Mouse (Mus musculus): ENCODE measurements around the gene Glcci1. TPM values are rescaled to one million over a fixed set of nuclear protein-coding genes. Genes with fewer than 3 reads are reported as not detected.
A peak's percentile ranks its signal among the peaks of the same experiment; 100 is the strongest.

Gene Glcci1
- 10 to 100 TPM; 64.7 to 74.9 TPM for total RNA-seq (2021)

GRCm38 (mm10) chr6:8509551-8509950 lies at the start of gene Glcci1:
Gene Glcci1, plus strand, starts transcription at chr6:8509600.
- peak; percentile 61 to 68 for DNase-seq (ENCODE audit: extremely low spot score in 1 of 2, low spot score in 1 of 2)

- DNase-seq (ENCODE audit: extremely low spot score in 1 of 2, low spot score in 1 of 2): no peak
Observed at GRCm38 (mm10) chr6:8462447-8462846, 47.0 kb upstream of the Glcci1 start.

DNA sequence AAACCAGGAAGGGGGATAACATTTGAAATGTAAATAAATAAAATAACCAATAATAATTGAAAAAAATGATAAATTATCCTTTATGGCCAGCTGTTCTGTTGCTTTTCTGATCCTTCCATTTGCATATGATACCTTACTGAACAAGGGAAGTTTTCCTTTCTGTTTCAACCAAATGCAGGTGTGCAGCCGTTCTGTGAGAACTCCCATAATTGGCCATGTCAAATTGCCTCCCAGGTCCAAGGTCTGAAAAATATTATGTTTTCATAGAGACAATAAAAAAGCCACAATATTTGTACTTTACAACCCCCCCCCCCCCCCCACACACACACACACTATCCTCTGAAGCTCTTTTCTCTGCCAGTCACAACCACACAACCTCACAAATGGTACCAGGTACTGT lies 44.0 kb upstream of the Glcci1 start:
- DNase-seq (ENCODE audit: extremely low spot score in 1 of 2, low spot score in 1 of 2): no peak

GRCm38 (mm10) chr6:8465985-8466384 lies 43.4 kb upstream of the Glcci1 start:
- no peak for DNase-seq (ENCODE audit: extremely low spot score in 1 of 2, low spot score in 1 of 2)

DNA sequence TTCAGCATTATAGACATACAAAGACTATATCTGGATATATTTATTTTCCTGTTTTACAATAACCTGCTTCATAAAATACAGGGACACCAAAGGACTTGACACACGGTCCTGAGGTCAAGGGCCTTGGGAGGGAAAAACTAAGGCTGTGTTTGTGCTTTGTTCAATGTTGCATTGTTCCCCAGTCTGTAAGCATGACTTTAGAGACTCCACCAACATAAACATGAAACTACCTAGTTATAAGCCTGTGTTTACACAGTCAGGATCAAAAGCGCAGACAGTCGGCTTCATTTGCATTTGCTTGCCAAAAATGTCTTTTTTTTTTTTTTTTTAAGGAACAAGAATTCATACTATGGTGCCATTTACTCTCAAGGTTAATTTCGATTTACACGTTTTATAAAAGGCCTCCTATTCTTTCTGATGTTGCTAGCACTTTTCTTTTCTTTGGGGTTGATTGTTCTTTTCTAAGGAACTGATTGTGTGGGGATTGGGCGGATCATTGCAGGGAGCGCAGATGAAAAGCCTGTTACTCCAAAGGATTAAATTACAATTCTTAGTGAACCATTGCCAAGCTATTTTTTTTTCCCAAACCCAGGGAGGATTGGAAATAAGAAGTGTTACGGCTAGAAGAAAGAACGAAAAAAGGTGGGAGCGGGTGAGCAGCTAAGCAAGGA lies 41.6 kb upstream of the Glcci1 start:
- no peak for DNase-seq (ENCODE audit: extremely low spot score in 1 of 2, low spot score in 1 of 2)

DNA sequence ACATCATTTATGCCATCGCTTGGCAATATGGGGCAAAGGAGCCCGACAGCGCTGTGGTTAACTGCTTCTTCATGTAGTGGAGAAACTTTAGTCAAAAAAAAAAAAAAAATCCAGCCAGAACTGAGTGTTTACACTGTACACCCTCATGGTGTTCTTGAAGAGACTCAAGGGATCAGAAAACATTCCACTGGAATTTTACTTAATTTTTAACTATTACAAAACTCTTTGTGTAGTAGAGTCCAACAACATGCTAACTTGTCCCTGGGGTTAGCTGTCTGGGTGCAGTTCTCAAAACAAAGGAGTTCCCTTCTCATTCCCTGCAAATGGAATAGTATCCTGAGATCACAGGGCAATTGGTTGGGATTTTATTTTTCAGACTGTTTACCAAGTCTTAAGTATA lies 39.5 kb upstream of the Glcci1 start:
- DNase-seq (ENCODE audit: extremely low spot score in 1 of 2, low spot score in 1 of 2): no peak

- DNase-seq (ENCODE audit: extremely low spot score in 1 of 2, low spot score in 1 of 2): no peak
Observed at GRCm38 (mm10) chr6:8472125-8472524, 37.3 kb upstream of the Glcci1 start.

GRCm38 (mm10) chr6:8472915-8473314 lies 36.5 kb upstream of the Glcci1 start:
- DNase-seq (ENCODE audit: extremely low spot score in 1 of 2, low spot score in 1 of 2): no peak

DNA sequence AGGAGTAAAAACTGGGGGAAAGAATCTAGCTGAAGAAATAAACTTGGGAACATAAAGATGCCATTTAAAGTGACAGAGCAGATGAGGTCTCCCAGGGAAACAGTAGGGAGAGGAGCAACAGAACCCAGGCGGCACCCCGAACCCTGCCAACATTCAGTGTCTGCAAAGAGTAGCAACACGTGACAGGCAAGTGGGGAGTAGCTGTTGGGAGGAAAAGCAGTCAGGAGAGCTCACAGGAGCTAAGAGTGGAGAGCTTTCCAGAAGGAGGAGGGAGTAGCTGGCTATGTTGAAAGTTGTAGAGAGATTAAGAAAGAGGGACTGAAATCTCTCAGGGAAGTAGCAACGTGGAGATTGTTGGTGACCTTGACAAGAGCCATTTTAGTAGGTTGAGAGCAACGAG lies 35.9 kb upstream of the Glcci1 start:
- no peak for DNase-seq (ENCODE audit: extremely low spot score in 1 of 2, low spot score in 1 of 2)

DNA sequence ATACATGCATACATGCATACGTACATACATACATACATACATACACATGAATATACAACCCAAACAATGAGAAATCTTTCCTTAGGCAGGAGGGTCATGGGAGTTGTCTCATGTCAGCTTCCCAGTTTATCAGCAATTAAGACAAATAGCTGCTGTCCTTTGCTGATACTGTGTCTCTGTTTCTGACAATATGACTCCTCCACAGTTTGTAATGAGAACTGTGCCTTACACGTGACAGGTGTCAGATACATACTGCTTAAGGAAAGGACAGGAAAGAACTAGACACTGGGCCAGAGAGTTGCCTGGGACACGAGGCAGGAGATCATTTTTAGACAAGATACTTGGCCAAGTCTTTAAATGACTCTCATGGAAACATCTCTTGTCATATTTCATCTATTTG lies 35.1 kb upstream of the Glcci1 start:
- DNase-seq (ENCODE audit: extremely low spot score in 1 of 2, low spot score in 1 of 2): no peak

- no peak for DNase-seq (ENCODE audit: extremely low spot score in 1 of 2, low spot score in 1 of 2)
Observed at GRCm38 (mm10) chr6:8474820-8475219, 34.6 kb upstream of the Glcci1 start.

- no peak for DNase-seq (ENCODE audit: extremely low spot score in 1 of 2, low spot score in 1 of 2)
Observed at GRCm38 (mm10) chr6:8479176-8479575, 30.2 kb upstream of the Glcci1 start.

GRCm38 (mm10) chr6:8484437-8485275 lies 24.7 kb upstream of the Glcci1 start:
- no peak for DNase-seq (ENCODE audit: extremely low spot score in 1 of 2, low spot score in 1 of 2)

DNA sequence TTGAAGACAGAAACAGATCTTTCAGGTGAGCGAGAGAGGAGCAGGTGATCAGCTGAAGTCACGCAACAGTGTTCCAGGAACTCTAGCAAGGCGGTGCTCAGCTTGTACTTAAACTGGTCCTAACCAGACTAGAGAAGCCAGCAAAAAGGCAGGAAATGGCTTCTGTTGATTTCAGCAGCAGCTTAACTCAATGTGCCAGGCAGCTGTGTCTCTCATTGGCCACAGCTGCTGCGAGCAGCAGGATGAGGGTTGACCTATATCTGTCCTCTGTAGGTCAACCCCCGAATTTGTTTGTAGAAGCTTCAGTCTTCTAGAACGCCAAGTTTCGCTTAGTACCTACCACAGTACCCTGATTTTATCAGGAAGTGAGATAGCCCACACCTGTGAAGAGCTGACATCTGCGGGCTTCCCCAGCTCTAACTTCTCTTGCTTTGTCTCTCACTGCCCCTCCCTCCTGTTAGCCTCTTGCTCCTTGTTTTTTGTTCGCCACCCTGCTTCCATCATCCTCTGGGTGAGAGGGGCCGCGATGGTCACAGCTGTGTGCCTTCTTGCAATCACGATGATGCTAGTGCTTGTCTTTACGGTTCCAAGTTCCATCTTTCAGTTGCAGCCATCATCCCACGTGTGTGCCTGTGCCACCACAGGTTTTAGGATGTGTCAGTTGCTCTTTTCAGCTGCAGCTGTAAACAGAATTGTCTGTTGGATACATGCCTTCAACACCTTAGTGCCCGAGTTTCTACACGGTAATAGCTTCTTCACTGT lies 23.8 kb upstream of the Glcci1 start:
- no peak for DNase-seq (ENCODE audit: extremely low spot score in 1 of 2, low spot score in 1 of 2)

GRCm38 (mm10) chr6:8486391-8487043 lies 22.9 kb upstream of the Glcci1 start:
- DNase-seq (ENCODE audit: extremely low spot score in 1 of 2, low spot score in 1 of 2): no peak

DNA sequence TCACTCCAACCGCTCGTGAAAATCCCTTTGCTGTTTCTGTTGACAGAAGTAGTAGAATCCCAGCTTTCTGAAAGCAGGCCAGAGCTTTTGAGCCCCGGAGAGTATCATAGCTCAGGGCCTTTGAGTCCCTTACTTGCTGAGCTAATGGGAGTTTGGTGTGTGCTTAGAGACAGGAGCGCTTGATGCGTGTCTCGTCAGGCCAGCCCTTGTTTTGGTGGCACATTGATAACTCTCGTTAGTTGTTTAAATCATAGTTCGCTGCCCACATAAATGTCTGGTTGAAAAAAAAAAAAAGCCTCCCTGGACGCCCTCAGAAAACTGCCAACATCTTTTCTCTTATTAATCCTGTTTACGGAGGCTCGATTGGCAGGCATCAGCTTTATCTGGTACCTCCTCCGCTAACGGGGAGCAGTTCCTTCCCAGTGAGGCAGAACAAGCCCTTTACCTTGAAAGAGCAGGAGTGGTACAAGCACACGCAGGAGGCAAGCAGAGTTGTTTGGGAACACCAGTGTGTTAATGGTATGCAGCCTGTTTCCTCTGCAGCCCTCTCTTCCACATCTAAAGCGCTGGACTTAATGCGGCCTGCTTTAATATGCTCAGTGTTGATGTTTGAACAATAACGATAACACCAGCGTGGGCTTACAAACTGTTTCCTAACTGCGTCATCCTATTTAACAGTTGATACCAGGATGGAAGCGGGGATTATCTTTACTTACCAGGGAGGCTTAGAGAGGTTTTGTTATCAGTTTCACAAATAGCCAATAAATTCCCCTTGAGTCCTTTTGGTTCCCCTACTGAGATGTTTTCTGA lies 22.2 kb upstream of the Glcci1 start:
- DNase-seq (ENCODE audit: extremely low spot score in 1 of 2, low spot score in 1 of 2): no peak

DNA sequence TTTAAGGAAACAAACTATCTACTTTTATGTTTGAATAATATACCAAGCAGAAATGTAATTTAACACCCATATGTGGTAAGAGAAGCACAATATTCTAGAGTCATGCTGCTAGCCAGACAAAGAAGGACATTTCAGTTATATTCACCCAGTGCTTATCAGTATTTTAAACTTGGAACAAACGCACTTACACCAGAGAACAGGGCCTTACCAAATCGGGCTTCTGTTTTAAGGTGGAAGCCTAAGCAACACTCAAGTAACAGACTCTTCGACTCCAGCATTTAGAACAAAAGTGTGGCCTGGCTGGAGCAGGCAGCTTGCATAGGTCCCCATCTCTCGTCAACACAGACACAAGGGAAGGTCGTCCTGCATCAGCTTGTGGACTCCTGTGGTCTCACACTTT lies 21.2 kb upstream of the Glcci1 start:
- DNase-seq (ENCODE audit: extremely low spot score in 1 of 2, low spot score in 1 of 2): no peak

DNA sequence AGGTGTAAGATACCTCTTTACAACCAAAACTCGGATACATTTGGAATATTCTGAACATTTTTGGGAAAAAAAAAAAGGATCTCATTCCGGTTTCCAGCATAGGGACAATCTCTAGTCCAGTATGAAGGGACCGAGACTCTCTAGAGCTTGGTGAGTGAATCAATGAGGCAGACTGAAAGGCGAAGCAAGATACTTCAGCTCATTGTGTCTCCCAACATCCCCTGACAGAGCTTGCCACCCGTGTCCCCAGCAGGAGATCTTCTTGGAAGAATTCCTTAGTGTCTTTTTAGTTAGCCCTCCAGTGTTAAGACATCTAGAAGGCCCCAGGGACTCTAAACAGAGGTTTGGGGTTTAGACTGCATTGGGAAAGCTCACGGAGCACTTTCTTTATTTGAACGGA lies 20.1 kb upstream of the Glcci1 start:
- no peak for DNase-seq (ENCODE audit: extremely low spot score in 1 of 2, low spot score in 1 of 2)

- DNase-seq (ENCODE audit: extremely low spot score in 1 of 2, low spot score in 1 of 2): no peak
Observed at GRCm38 (mm10) chr6:8489938-8490585, 19.3 kb upstream of the Glcci1 start.
